Mouse (Mus musculus) neural tube, embryonic 12.5 days (tissue): ENCODE results near the gene Oog2. TPM values are rescaled to one million over a fixed set of nuclear protein-coding genes. Genes with fewer than 3 reads are reported as not detected.
"Not testable (repeated sequence)": the region's sequence is repeated elsewhere in the genome, so short reads cannot be mapped to it uniquely, and the experiment has no call there.

Source experiments
- ATAC-seq: fragments of 200-750 bp; cut with Nextera tagmentation; 2 replicates; pipeline ENCODE4 v1.8.0; 2017; ENCODE audit warnings: low read depth, mild to moderate bottlenecking, moderate TSS enrichment, moderate library complexity; ENCODE audit not compliant: low FRiP score
- H3K27ac ChIP-seq: fragments of 300-500 bp; sonication (generic); 2 replicates; pipeline ENCODE4 v1.5.1; 2016
- H3K27me3 ChIP-seq: fragments of 300-500 bp; sonication (generic); replicated peaks from 2 replicates; pipeline ENCODE4 v1.6.1; 2016; ENCODE audit warnings: mild to moderate bottlenecking
- H3K36me3 ChIP-seq: fragments of 300-500 bp; sonication (generic); 2 replicates; pipeline ENCODE4 v1.6.1; 2016; ENCODE audit warnings: mild to moderate bottlenecking
- H3K4me1 ChIP-seq: fragments of 300-500 bp; sonication (generic); 2 replicates; pipeline ENCODE4 v1.6.1; 2016
- H3K4me2 ChIP-seq: fragments of 300-500 bp; sonication (generic); replicated peaks from 2 replicates; pipeline ENCODE4 v1.6.1; 2016; ENCODE audit warnings: mild to moderate bottlenecking
- H3K4me3 ChIP-seq: fragments of 300-500 bp; sonication (generic); 2 replicates; pipeline ENCODE4 v1.5.1; 2016
- H3K9ac ChIP-seq: fragments of 300-500 bp; sonication (generic); 2 replicates; pipeline ENCODE4 v1.6.1; 2016; ENCODE audit warnings: mild to moderate bottlenecking
- H3K9me3 ChIP-seq: fragments of 300-500 bp; sonication (generic); 2 replicates; pipeline ENCODE4 v1.6.1; 2016; ENCODE audit warnings: mild to moderate bottlenecking
- WGBS: fragments of 180-500 bp; shearing (Covaris S2); methylation state at CpG from one replicate; pipeline ENCODE4 v1.1.7; 2016; 5-methylcytosine and 5-hydroxymethylcytosine counted together
- polyA plus RNA-seq: library from polyadenylated mRNA; unstranded; fragments of >200 nt; fragmentation: Nextera tagmentation; extraction: Ambion mirVana; gene quantifications from 2 replicates; pipeline ENCODE4 v1.2.1, GENCODE M21; 2016

Gene Oog2
- polyA plus RNA-seq = not detected in 2 replicates

DNA sequence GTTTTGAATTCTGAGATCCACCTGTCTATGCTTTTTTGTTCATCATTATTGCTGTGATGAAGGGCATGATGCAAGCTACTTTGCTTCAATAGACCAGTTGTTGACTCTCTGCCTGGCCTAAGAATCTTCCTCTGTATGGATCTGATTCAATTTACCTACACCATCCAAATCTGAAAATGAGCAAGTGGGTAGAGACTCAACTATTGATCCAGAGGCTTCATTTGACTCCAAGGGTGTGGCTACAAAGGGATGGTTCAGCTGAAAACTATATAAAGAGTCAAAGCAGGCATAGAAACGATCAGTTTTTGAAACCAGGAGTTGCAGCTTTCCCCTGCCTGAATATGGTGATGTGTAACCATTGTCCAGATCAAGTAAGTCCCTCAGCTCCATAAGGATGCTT lies at the start of gene Oog2:
Gene Oog2, plus strand, starts transcription at position 301 of the 400 bp plus-strand sequence.
- H3K27me3 ChIP-seq = no peaks in the 10 kb centered on the region
- WGBS = 43% methylated on average over 1 of the region's 1 CpGs
- H3K27ac ChIP-seq = no peak within 1 kb of the TSS
- H3K4me3 ChIP-seq = no peak within 1 kb of the TSS
- peaks cover 32% of the 10 kb centered on the region for H3K9me3 ChIP-seq
- H3K4me2 ChIP-seq = no peak within 1 kb of the TSS
- no peak within 1 kb of the TSS for H3K9ac ChIP-seq
- no peaks in the 10 kb centered on the region for H3K4me1 ChIP-seq
- no peaks in the 10 kb centered on the region for H3K36me3 ChIP-seq
- no peak for ATAC-seq

DNA sequence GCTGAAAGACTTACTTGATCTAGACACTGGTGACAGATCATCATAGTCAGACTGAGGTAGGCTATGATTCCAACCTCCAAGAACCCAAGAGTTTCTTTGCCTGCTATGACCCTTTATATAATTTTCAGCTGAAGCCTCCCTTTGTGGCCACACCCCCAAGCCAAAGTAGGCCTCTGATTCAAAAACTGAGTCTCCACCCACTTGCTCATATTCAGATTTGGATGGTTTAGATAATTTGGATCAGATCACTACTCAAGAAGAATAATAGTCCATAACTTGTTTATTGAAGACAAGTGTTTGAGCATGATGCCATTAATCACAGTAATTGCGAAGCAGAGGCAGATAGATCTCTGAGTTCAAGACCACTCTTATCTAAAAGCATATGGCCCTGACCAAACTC lies 28.0 kb upstream of the Oog2 start, which contains the start of gene Oog3:
Gene Oog3, minus strand, starts transcription at position 101 of the 400 bp plus-strand sequence.
- no peaks in the 10 kb centered on the region for H3K27me3 ChIP-seq
- H3K9me3 ChIP-seq = peaks cover 30% of the 10 kb centered on the region
- 76% methylated on average over 1 of the region's 1 CpGs for WGBS
- H3K4me2 ChIP-seq = no peak within 1 kb of the TSS
- H3K36me3 ChIP-seq = no peaks in the 10 kb centered on the region
- H3K4me3 ChIP-seq = no peak within 1 kb of the TSS
- H3K9ac ChIP-seq = no peak within 1 kb of the TSS
- H3K4me1 ChIP-seq = no peaks in the 10 kb centered on the region
- H3K27ac ChIP-seq = no peak within 1 kb of the TSS
- ATAC-seq = no peak

- H3K36me3 ChIP-seq, H3K9ac ChIP-seq, H3K27me3 ChIP-seq, H3K4me2 ChIP-seq, ATAC-seq, H3K4me1 ChIP-seq, H3K9me3 ChIP-seq, H3K4me3 ChIP-seq, H3K27ac ChIP-seq: not testable (repeated sequence)
- WGBS = 88% methylated on average over 1 of the region's 1 CpGs
These were observed 22.7 kb downstream of the Oog2 start, which contains the start of gene C87977 for GRCm38 (mm10) chr4:144213218-144213617. Gene C87977 (minus strand): TSS chr4:144213318.

Other genes starting within 250 kb of the Oog2 start
- not detected in 2 replicates for gene Pramef25, start 239.7 kb upstream of the Oog2 start, polyA plus RNA-seq
- gene Gm13101, start 223.8 kb upstream of the Oog2 start, polyA plus RNA-seq = not detected in 2 replicates
- gene Pramef17, start 196.3 kb upstream of the Oog2 start, polyA plus RNA-seq = not detected in 2 replicates
- gene Pramel4, start 131.6 kb upstream of the Oog2 start, polyA plus RNA-seq = not detected in 2 replicates
- not detected in 2 replicates for gene Gm13102, start 84.2 kb upstream of the Oog2 start, polyA plus RNA-seq
- not detected in 2 replicates for gene Oog3, start 28.1 kb upstream of the Oog2 start, polyA plus RNA-seq
- gene C87977, start 22.6 kb downstream of the Oog2 start, polyA plus RNA-seq = not detected in 2 replicates
- gene Pramel5, start 89.8 kb downstream of the Oog2 start, polyA plus RNA-seq = not detected in 2 replicates
- gene Gm13128, start 139.5 kb downstream of the Oog2 start, polyA plus RNA-seq = not detected in 2 replicates
- gene Gm13119, start 167.2 kb downstream of the Oog2 start, polyA plus RNA-seq = not detected in 2 replicates
- gene Pramef20, start 187.2 kb downstream of the Oog2 start, polyA plus RNA-seq = not detected in 2 replicates
- 0.08 TPM in 1 of 2 replicates, not detected in the other for gene Pramef12, start 217.7 kb downstream of the Oog2 start, polyA plus RNA-seq
- not detected in 2 replicates for gene 1700012P22Rik, start 248.1 kb downstream of the Oog2 start, polyA plus RNA-seq